Mouse (Mus musculus) right cerebral cortex, adult 18-20 months (tissue): ENCODE measurements around the gene Elmo1.

ENCODE experiments used
- DNase-seq: peaks from one replicate; pipeline ENCODE4 v3.0.0; 2022; ENCODE audit warnings: mixed read lengths

Gene Elmo1

GRCm38 (mm10) chr13:20335051-20335888 is 244.9 kb downstream of the Elmo1 start:
- no peak for DNase-seq

GRCm38 (mm10) chr13:20335889-20336497 is 245.6 kb downstream of the Elmo1 start:
- no peak for DNase-seq

GRCm38 (mm10) chr13:20342881-20343280 is 252.5 kb downstream of the Elmo1 start:
- no peak for DNase-seq

- no peak for DNase-seq
These were observed 259.4 kb downstream of the Elmo1 start for GRCm38 (mm10) chr13:20349754-20350153.

DNA sequence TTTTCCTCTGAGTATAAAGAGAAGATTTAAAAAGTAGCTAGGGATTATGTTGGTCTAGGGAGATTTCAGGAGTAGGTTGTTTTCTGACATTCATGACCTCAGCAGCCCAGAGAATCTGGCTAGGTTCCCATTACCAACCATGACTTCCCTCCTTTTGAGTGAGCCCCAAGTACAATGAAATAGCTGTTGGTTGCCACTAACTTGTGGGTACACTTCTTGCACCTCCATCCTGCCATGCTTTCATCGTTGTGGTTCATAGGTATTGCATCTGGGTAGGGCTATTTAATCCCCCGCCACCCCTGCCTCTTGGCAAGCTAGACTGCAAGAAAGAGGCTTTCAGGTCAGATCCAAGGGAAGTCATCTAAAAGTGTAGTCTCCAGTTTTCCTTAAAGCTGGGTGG is 262.2 kb downstream of the Elmo1 start:
- no peak for DNase-seq

GRCm38 (mm10) chr13:20353862-20354603 is 263.6 kb downstream of the Elmo1 start:
- DNase-seq, result peak; percentile 29

- DNase-seq, result no peak
These were observed 264.2 kb downstream of the Elmo1 start for GRCm38 (mm10) chr13:20354604-20354999.

DNA sequence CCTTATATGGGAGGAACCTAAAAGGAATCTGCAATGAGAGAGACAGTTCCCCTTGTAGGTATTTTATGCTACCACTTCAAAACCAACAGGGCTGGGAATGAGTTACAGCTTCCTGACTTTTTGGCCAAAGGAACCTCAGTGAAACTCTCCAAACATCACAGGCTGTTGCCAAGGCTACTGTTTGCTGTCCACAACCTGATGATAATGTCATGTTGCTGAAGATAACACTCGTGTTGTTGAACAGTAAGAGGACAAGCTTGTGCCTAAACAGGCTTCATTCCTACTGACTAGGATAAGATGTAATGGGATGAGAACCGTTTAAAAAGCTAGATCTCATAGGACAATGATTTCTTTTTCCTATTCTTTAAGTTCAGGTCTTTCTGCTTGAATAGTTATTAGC is 272.1 kb downstream of the Elmo1 start:
- no peak for DNase-seq

GRCm38 (mm10) chr13:20365828-20366593 is 275.6 kb downstream of the Elmo1 start:
- DNase-seq, result no peak

GRCm38 (mm10) chr13:20370036-20370802 is 279.8 kb downstream of the Elmo1 start:
- DNase-seq, result no peak

DNA sequence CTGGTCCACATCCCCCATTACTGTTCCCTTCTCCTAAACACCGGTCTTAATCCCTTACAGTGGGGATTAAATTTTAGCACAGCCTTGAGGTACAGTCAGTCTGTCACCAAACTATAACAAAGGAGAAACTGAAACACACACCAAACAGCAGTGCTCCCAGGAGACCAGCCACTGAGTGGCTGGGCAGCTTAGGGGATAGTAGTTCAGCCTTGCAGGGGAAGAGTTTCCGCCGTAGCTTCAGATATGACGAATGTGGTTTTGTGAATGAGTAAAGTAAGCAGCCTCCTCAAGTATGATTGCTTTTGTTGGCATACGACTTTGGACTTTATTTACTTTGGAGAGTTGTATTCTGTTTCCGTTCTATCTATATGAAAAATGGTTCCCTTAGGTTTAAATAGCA is 281.1 kb downstream of the Elmo1 start:
- no peak for DNase-seq

DNA sequence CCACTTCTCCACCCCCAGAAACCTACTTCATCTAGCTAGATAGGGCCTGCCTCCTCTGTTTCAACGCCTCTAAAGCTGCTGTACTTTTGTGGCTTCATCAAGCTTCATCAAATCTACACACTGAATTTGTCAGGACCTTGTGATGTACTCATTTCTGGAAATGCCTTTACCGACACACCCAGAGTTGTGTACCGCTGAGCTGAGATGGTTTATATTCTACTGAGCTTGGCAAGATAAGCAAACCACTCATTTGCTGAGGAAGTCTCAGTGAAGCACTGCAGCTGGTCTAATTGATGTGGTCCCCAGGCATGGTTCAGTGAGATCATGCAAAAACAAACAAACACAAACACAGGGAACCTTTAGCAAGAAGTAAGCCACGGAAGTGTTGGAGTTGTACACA is 281.9 kb downstream of the Elmo1 start:
- DNase-seq, result no peak

DNA sequence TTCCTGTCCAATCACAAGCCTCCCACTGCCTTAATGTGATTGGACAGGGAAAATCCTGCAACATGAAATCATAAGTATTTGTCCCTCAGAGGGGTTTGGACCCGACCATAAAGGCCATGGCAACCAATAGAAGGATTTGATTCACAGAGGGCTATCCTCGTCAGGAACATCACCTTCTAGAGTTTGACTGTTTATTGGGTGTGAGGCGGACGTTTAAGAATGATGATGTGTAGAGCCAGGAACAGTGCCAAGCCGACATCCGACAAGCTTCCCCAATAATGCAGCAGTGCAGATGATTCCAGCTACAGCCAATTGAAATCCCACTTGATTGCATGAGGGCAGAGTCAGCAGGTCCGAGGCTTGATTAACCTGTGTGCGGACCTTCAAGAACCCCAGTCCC is 288.5 kb downstream of the Elmo1 start:
- DNase-seq, result no peak

DNA sequence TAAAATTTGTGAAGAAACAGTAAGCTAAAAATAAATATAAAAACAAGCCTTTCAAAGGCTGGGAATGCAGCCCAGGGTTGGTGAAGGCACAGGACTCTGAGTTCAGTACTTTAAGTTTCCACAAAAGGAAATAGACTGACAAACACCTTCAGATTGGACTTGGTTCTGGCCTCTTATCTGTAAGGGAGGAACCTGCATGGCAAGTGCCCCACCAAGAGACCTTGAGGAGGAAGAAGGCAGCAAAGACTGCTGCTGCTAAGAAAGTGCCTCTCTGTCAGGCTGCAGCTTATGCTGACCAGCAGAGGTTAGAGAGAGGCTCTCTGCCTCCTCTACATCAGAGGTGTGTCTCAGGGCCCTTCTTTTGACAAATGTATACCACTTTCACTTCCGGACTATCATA is 293.5 kb downstream of the Elmo1 start:
- DNase-seq, result no peak

- DNase-seq, result no peak
These were observed 294.4 kb downstream of the Elmo1 start for GRCm38 (mm10) chr13:20384846-20385245.

DNA sequence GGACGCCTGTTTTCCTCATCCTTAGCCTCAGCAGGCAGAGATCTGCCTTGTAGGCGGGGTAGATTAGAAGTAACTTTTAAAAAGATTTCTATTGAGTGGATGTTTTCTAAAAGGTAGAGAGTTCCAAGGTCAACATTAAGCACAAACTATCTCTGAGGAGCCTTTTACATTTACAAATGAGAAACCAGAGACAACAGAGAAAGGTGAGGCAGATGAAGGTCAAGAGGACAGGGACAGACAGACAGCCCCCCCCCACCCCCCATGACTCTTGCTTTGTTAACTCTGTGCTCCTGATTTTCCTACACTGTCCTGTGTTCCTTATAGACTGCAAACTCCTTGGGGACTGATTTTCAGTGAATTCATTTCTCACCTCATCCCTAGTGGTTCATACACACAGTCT is 295.0 kb downstream of the Elmo1 start:
- DNase-seq, result no peak

DNA sequence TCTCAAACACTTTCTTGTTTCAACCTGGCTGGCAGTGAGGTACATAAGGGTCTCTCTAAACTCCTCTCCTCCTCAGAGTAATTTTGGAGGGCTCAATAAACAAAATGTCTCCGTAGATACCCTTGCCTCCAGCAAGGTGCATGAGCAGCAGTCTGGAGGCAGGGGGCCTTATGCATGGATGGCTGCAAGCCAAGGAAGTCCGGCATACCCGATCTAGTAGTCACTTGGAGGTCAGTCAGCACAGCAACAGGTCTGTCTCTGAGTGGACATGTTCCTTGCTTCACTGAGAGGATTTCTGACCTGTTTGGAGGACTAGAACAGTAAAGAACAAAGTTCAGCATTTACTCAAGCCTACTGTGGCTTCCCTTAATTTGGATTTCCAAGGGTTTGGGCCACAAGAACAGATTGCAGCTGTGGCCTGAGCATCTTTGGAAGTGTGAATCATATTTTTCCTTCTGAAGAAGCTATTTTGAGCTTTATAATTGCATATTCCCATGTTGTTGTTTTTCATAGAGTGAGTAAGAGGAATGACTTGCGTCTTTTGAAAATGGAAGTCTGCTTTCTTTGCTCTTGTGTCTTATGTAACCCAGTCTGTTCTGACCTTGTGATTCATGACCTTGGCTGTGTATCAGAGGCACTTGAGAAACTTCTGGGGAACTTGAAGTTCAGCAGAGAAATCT is 296.2 kb downstream of the Elmo1 start:
- no peak for DNase-seq

GRCm38 (mm10) chr13:20392824-20393598 is 302.6 kb downstream of the Elmo1 start:
- no peak for DNase-seq

DNA sequence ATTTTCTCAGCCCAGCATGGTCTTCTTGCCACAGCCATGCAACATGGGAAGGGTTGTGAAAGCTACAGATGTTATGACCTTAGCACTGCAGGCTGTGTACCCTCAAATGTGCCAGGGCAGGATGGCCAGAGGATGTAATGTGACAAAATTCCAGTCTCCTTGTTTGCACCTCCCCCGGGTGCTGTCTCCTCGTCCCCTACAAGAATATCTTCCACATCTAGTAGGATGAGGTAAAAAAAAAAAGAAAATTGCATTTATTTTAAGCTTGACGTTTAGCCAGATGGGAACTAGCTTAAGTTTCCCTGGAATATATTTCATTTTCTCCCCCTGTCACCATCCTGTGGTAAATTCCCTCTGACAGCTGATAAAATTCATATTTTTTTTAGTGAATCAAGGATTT is 307.3 kb downstream of the Elmo1 start:
- DNase-seq, result peak; percentile 52

- peak; percentile 49 for DNase-seq
These were observed 307.9 kb downstream of the Elmo1 start for GRCm38 (mm10) chr13:20398311-20398710.

- no peak for DNase-seq
These were observed 314.1 kb downstream of the Elmo1 start for GRCm38 (mm10) chr13:20404530-20404929.
